Mouse (Mus musculus) spleen, embryonic (tissue): ENCODE data around the gene Stat6.
"Not testable (repeated sequence)": the region's sequence is repeated elsewhere in the genome, so short reads cannot be mapped to it uniquely, and the experiment has no call there.

Experiments used
- CTCF ChIA-PET: fragments of 350-600 bp; sonication (Branson Sonifier 250); formaldehyde crosslinking; loops from one replicate; lab custom pipeline; 2022; lab: Charles Lee

Gene Stat6

GRCm38 (mm10) chr10:127641861-127642771 lies 670 bp upstream of the Stat6 start:
- CTCF ChIA-PET: interaction anchor here (0.5 to 2.4 kb wide), 6 partner anchors 20 to 435 kb away, joined by 3 to 7 read pairs (median 3); no protein-coding TSS in a partner anchor

- CTCF ChIA-PET: interaction anchor here (2.4 kb wide), 1 partner anchor 19 kb away, joined by 7 read pairs; no protein-coding TSS in a partner anchor
These were observed 910 bp downstream of the Stat6 start for GRCm38 (mm10) chr10:127643553-127644238.

DNA sequence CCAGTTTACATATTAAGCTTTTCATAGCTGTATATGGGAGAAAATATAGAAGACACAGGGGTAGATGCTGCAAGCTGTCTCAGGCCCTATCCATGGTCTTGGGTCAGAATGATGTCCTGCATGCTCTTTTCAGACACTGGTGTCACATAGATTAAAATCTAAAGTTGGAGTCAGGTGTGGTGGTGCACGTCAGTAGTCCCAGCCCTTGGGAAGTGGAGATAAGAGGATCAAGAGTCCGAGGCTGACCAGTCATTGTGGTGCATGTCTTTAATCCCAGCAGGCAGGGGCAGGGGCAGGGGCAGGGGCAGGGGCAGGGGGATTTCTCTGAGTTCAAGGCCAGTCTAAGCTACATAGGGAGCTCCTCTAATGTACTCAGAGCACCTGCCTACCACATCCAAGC lies 3.0 kb downstream of the Stat6 start:
- CTCF ChIA-PET: no interaction called here

GRCm38 (mm10) chr10:127652906-127653638 lies 10.3 kb downstream of the Stat6 start:
- CTCF ChIA-PET: no interaction called here

GRCm38 (mm10) chr10:127654970-127655579 lies 12.3 kb downstream of the Stat6 start:
- CTCF ChIA-PET: no interaction called here

DNA sequence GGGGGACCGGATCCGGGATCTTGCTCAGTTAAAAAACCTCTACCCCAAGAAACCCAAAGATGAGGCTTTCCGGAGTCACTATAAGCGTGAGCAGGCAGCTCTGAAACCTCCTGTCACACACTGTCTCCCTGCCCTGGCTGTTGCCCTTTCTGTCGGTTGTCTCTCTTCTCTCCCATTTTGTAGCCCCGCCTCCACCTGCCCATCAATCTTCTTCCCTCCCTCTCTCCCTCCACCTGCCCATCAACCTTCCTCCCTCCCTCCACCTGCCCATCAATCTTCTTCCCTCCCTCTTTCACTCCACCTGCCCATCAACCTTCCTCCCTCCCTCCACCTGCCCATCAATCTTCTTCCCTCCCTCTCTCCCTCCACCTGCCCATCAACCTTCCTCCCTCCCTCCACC lies 14.8 kb downstream of the Stat6 start:
- CTCF ChIA-PET: not testable (repeated sequence)

- CTCF ChIA-PET: no interaction called here
These were observed 15.3 kb downstream of the Stat6 start for GRCm38 (mm10) chr10:127658076-127658475.

GRCm38 (mm10) chr10:127659551-127659950 lies 16.8 kb downstream of the Stat6 start:
- CTCF ChIA-PET: interaction anchor here (0.6 kb wide), 1 partner anchor 77 kb away, joined by 3 read pairs; no protein-coding TSS in a partner anchor

DNA sequence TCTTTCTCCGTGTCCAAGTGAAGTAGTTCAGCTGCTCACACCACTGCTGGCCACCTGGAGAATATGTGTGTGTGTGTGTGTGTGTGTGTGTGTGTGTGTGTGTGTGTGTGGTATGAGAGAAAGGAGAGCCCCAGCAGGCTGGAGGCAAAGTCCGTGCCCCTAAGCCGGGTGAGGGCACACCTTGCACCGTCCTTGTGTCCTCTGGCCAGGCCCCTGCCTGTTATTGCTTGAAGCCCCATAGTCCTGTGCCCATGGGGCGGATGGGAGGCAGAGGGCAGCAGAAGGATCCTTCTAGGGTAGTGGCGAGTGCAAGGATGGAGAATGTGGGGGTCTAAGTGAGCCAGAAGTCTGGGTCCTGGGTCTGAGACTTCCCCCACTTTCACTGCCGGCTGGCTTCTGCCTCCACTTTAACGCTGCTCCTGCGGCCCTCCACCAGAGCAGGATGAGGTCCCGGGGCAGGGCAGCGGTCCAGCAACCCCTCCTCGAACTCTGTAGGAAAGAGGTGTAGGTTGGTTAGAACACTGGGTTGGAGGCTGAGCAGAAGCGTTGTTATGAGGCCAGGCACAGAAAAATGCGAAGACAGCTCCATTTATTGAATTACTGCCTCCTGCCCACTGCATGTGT lies 18.6 kb downstream of the Stat6 start:
- CTCF ChIA-PET: interaction anchor here (2.0 to 2.1 kb wide), 2 partner anchors 10 to 19 kb away, joined by 7 read pairs; partner anchors contain the start of gene Stat6

- CTCF ChIA-PET: interaction anchor here (0.6 to 2.1 kb wide), 4 partner anchors 9 to 777 kb away, joined by 4 to 9 read pairs (median 7); partner anchors contain the start of gene Stat6
These were observed 19.3 kb downstream of the Stat6 start for GRCm38 (mm10) chr10:127661915-127662663.

- CTCF ChIA-PET: interaction anchor here (1.5 to 2.1 kb wide), 3 partner anchors 8 to 20 kb away, joined by 7 to 9 read pairs (median 7); partner anchors contain the start of gene Stat6
These were observed 20.0 kb downstream of the Stat6 start for GRCm38 (mm10) chr10:127662666-127663253.

GRCm38 (mm10) chr10:127663590-127663989 lies 20.8 kb downstream of the Stat6 start:
- CTCF ChIA-PET: interaction anchor here (1.5 to 2.1 kb wide), 2 partner anchors 13 to 21 kb away, joined by 7 to 9 read pairs; partner anchors contain the start of gene Stat6

GRCm38 (mm10) chr10:127664166-127664565 lies 21.4 kb downstream of the Stat6 start:
- CTCF ChIA-PET: no interaction called here

GRCm38 (mm10) chr10:127664891-127665290 lies 22.1 kb downstream of the Stat6 start:
- CTCF ChIA-PET: no interaction called here

- CTCF ChIA-PET: interaction anchor here (0.8 to 1.2 kb wide), 2 partner anchors 11 to 18 kb away, joined by 3 to 15 read pairs; no protein-coding TSS in a partner anchor
These were observed 22.8 kb downstream of the Stat6 start for GRCm38 (mm10) chr10:127665366-127666181.

- CTCF ChIA-PET: interaction anchor here (0.8 to 1.2 kb wide), 2 partner anchors 17 to 370 kb away, joined by 3 to 4 read pairs; no protein-coding TSS in a partner anchor
These were observed 23.9 kb downstream of the Stat6 start, which contains the start of gene Nemp1 for GRCm38 (mm10) chr10:127666501-127667268. Gene Nemp1 (plus strand): TSS chr10:127666901.
